Mouse (Mus musculus) forebrain, embryonic 16.5 days (tissue): ENCODE data around the gene Coq8a. TPM values are rescaled to one million over a fixed set of nuclear protein-coding genes. Genes with fewer than 3 reads are reported as not detected.

Source experiments
- ATAC-seq: fragments of 200-750 bp; cut with Nextera tagmentation; 2 replicates; pipeline ENCODE4 v1.8.0; 2017; ENCODE audit warnings: mild to moderate bottlenecking, moderate library complexity
- H3K27ac ChIP-seq: fragments of 300-500 bp; sonication (generic); 2 replicates; pipeline ENCODE4 v1.5.1; 2014; ENCODE audit warnings: low read length, control low read depth
- H3K27me3 ChIP-seq: fragments of 300-500 bp; sonication (generic); replicated peaks from 2 replicates; pipeline ENCODE4 v1.6.1; 2014; ENCODE audit warnings: low read length; ENCODE audit not compliant: control insufficient read depth, insufficient read depth
- H3K36me3 ChIP-seq: fragments of 300-500 bp; sonication (generic); 2 replicates; pipeline ENCODE4 v1.6.1; 2014; ENCODE audit not compliant: control insufficient read depth, insufficient read depth
- H3K4me1 ChIP-seq: fragments of 300-500 bp; sonication (generic); replicated peaks from 2 replicates; pipeline ENCODE4 v1.6.1; 2014; ENCODE audit warnings: low read length; ENCODE audit not compliant: control insufficient read depth, insufficient read depth
- H3K4me2 ChIP-seq: fragments of 300-500 bp; sonication (generic); 2 replicates; pipeline ENCODE4 v1.6.1; 2014; ENCODE audit warnings: mild to moderate bottlenecking, low read length, control low read depth
- H3K4me3 ChIP-seq: fragments of 300-500 bp; sonication (generic); replicated peaks from 2 replicates; pipeline ENCODE4 v1.5.1; 2014; ENCODE audit warnings: mild to moderate bottlenecking, low read length, control low read depth
- H3K9ac ChIP-seq: fragments of 300-500 bp; sonication (generic); replicated peaks from 2 replicates; pipeline ENCODE4 v1.6.1; 2014; ENCODE audit warnings: low read depth, low read length, control low read depth
- H3K9me3 ChIP-seq: fragments of 300-500 bp; sonication (generic); 2 replicates; pipeline ENCODE4 v1.6.1; 2016; ENCODE audit warnings: low read length; ENCODE audit not compliant: control insufficient read depth
- WGBS: fragments of 180-500 bp; shearing (Covaris S2); extraction: QIAGEN DNeasy Blood & Tissue Kit; methylation state at CpG from one replicate; pipeline ENCODE4 v1.1.7; 2014; 5-methylcytosine and 5-hydroxymethylcytosine counted together
- polyA plus RNA-seq: library from polyadenylated mRNA; unstranded; fragments of >200 nt; fragmentation: Nextera tagmentation; extraction: Ambion mirVana; gene quantifications from 2 replicates; pipeline ENCODE4 v1.2.1, GENCODE M21; 2015

Coq8a gene
- polyA plus RNA-seq, 1 experiment from 2014 or later, result 5.1 TPM

DNA sequence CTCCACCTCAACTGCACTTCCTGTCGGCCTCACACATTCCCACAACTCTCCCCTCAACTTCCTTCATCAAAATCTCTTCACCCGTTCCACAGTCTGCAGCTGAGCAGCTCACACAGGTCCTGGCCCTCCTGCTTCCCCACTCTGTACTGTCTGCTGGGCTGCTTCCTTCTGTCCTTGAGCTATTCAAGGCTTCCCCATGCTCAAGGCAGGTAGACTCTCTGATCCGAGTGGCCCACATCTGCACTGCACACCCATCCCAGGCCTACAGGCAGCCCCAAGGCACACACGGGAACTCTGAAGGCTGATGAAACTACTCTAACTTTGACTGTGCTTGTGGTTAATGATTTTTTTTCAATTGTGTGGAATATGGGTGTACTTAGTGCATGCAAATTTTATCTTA, 6.5 kb downstream of the Coq8a start:
- no peaks in the 10 kb centered on the region for H3K36me3 ChIP-seq
- peaks cover 7% of the 10 kb centered on the region; the same call in 1 of the 2 replicates for H3K27me3 ChIP-seq
- H3K9me3 ChIP-seq, result no peaks in the 10 kb centered on the region
- ATAC-seq, result no peak
- no peak overlapping the region for H3K9ac ChIP-seq
- whole genome bisulfite sequencing, result 61% methylated on average over 4 of the region's 4 CpGs
- no peak overlapping the region for H3K4me2 ChIP-seq
- no peak overlapping the region for H3K4me3 ChIP-seq
- no peak overlapping the region for H3K27ac ChIP-seq
- peaks cover 12% of the 10 kb centered on the region for H3K4me1 ChIP-seq

- ATAC-seq, result no peak
- H3K27ac ChIP-seq, result no peak overlapping the region
- 71% methylated on average over 7 of the region's 7 CpGs for WGBS
- no peaks in the 10 kb centered on the region for H3K36me3 ChIP-seq
- peaks cover 12% of the 10 kb centered on the region for H3K4me1 ChIP-seq
- H3K27me3 ChIP-seq, result peaks cover 7% of the 10 kb centered on the region; the same call in 1 of the 2 replicates
- no peak overlapping the region for H3K4me2 ChIP-seq
- H3K4me3 ChIP-seq, result no peak overlapping the region
- H3K9ac ChIP-seq, result no peak overlapping the region
- no peaks in the 10 kb centered on the region for H3K9me3 ChIP-seq
These were observed 7.7 kb downstream of the Coq8a start for GRCm38 (mm10) chr1:180191651-180192220.

GRCm38 (mm10) chr1:180191112-180191511, 8.3 kb downstream of the Coq8a start:
- no peak overlapping the region for H3K27ac ChIP-seq
- no peak overlapping the region for H3K9ac ChIP-seq
- H3K4me3 ChIP-seq, result no peak overlapping the region
- no peaks in the 10 kb centered on the region for H3K36me3 ChIP-seq
- WGBS, result 84% methylated on average over 8 of the region's 8 CpGs
- no peak for ATAC-seq
- no peak overlapping the region for H3K4me2 ChIP-seq
- peaks cover 7% of the 10 kb centered on the region for H3K4me1 ChIP-seq
- H3K27me3 ChIP-seq, result peaks cover 7% of the 10 kb centered on the region; the same call in 1 of the 2 replicates
- no peaks in the 10 kb centered on the region for H3K9me3 ChIP-seq

- Histone ChIP-seq H3K36me3 (no peaks in the 10 kb centered on the region), H3K27me3 (peaks cover 4% of the 10 kb centered on the region; the same call in 1 of the 2 replicates), H3K4me1 (no peaks in the 10 kb centered on the region), H3K4me2 (no peak overlapping the region), H3K4me3 (no peak overlapping the region), H3K27ac (no peak overlapping the region), H3K9me3 (no peaks in the 10 kb centered on the region), H3K9ac (no peak overlapping the region)
- ATAC-seq, result no peak
- 85% methylated on average over 4 of the region's 4 CpGs for WGBS
These were observed 10.5 kb downstream of the Coq8a start for GRCm38 (mm10) chr1:180188951-180189350.

DNA sequence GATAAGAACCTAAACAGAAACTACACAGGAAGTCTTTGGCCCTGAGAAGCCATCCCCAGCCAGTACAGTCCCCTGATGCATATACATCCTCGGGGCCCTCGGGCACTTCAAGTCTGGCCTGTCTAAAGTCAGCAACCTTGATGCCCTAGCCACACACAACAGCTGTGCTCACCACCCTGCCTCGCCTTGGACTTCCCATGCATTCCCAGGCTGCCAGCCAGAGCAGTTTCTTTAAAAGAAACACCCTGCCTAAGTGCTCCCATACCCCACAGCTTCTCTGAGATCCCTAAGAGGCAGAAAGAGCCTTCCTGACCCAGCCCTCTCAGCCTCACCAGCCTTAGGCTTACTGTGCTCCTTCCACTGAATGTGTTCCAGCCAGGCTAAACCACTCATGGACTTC, 13.0 kb downstream of the Coq8a start:
- Histone ChIP-seq H3K9me3 (no peaks in the 10 kb centered on the region), H3K36me3 (no peaks in the 10 kb centered on the region), H3K27me3 (no peaks in the 10 kb centered on the region), H3K4me1 (no peaks in the 10 kb centered on the region), H3K27ac (no peak overlapping the region), H3K9ac (no peak overlapping the region), H3K4me3 (no peak overlapping the region), H3K4me2 (no peak overlapping the region)
- 79% methylated on average over 3 of the region's 3 CpGs for WGBS
- no peak for ATAC-seq

- ATAC-seq, result no peak
- 71% methylated on average over 5 of the region's 5 CpGs for WGBS
- Histone ChIP-seq H3K4me3 (no peak overlapping the region), H3K27me3 (no peaks in the 10 kb centered on the region), H3K9me3 (no peaks in the 10 kb centered on the region), H3K9ac (no peak overlapping the region), H3K4me2 (no peak overlapping the region), H3K4me1 (no peaks in the 10 kb centered on the region), H3K36me3 (no peaks in the 10 kb centered on the region), H3K27ac (no peak overlapping the region)
These were observed 13.5 kb downstream of the Coq8a start for GRCm38 (mm10) chr1:180185877-180186276.

DNA sequence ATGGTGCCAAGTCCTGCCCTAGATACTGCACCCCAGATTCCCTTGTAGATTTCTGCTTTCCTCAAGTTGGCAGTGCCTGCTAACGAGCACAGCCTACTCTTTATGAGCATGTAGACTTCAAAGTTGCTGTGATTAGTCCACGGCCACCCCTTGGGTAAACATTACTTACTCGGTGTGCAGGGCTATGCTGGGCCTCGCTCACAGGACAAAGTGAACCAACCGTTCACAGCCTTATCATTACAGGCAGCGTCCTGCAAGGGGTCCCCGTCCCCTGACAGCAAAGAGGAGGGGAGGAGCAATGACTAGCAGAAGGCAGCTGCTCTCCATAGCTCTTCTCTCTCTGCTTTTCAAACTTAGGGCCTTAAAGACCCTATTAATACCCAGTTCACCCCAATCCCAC, 14.6 kb downstream of the Coq8a start:
- Histone ChIP-seq H3K4me3 (no peak overlapping the region), H3K9ac (no peak overlapping the region), H3K4me2 (no peak overlapping the region), H3K36me3 (no peaks in the 10 kb centered on the region), H3K27ac (no peak overlapping the region), H3K9me3 (no peaks in the 10 kb centered on the region), H3K4me1 (no peaks in the 10 kb centered on the region), H3K27me3 (no peaks in the 10 kb centered on the region)
- no peak for ATAC-seq
- WGBS, result 52% methylated on average over 7 of the region's 7 CpGs

DNA sequence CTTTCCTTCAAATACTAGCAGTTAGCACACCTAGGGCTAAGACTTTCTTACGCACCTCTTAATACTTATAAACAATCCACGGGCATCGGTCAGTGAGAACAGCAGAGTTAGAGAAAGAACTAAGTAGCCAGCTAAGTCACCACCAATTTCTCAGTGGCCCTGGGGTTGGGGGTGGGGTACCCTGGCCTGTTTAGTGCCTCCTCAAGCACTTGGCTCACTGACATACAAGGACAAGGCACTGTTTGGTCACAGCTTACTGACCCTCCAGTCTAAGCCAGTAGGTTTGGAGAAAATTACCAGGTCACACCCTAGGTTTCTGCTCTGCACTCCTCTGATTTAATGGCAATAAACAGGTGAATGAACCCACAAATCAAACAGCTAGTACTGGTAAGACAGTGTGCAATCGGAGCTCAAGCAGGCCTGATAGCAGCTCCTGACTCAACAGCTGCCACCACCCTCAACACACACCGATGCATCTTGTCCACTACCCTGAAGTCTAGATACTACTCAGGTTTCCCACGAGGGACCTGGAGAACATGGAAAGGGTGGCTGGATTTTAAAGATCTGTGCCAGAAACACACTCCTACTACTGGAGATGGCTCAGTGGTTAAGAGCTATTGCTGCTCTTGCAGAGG, 15.8 kb downstream of the Coq8a start:
- ATAC-seq, result no peak
- Histone ChIP-seq H3K27ac (no peak overlapping the region), H3K4me1 (no peaks in the 10 kb centered on the region), H3K36me3 (no peaks in the 10 kb centered on the region), H3K4me3 (no peak overlapping the region), H3K27me3 (no peaks in the 10 kb centered on the region), H3K4me2 (no peak overlapping the region), H3K9me3 (no peaks in the 10 kb centered on the region), H3K9ac (no peak overlapping the region)
- 90% methylated on average over 6 of the region's 6 CpGs for WGBS

- WGBS, result 70% methylated on average over 3 of the region's 3 CpGs
- no peak overlapping the region for H3K27ac ChIP-seq
- H3K4me3 ChIP-seq, result no peak overlapping the region
- H3K9ac ChIP-seq, result no peak overlapping the region
- no peaks in the 10 kb centered on the region for H3K9me3 ChIP-seq
- H3K27me3 ChIP-seq, result no peaks in the 10 kb centered on the region
- no peaks in the 10 kb centered on the region for H3K4me1 ChIP-seq
- no peaks in the 10 kb centered on the region for H3K36me3 ChIP-seq
- ATAC-seq, result no peak
- no peak overlapping the region for H3K4me2 ChIP-seq
These were observed 16.7 kb downstream of the Coq8a start for GRCm38 (mm10) chr1:180182731-180183130.

GRCm38 (mm10) chr1:180181966-180182319, 17.5 kb downstream of the Coq8a start:
- no peaks in the 10 kb centered on the region for H3K4me1 ChIP-seq
- no peak overlapping the region for H3K9ac ChIP-seq
- no peak overlapping the region for H3K4me3 ChIP-seq
- 89% methylated on average over 9 of the region's 9 CpGs for WGBS
- no peak overlapping the region for H3K4me2 ChIP-seq
- no peak overlapping the region for H3K27ac ChIP-seq
- no peaks in the 10 kb centered on the region for H3K27me3 ChIP-seq
- no peaks in the 10 kb centered on the region for H3K9me3 ChIP-seq
- no peaks in the 10 kb centered on the region for H3K36me3 ChIP-seq
- ATAC-seq, result no peak
